Mouse (Mus musculus): Measurements from ENCODE around the gene Gtpbp3. TPM values are rescaled to one million over a fixed set of nuclear protein-coding genes. Genes with fewer than 3 reads are reported as not detected.
"Not testable (repeated sequence)": the region's sequence is repeated elsewhere in the genome, so short reads cannot be mapped to it uniquely, and the experiment has no call there.

Gtpbp3 gene
- polyA plus RNA-seq, 1 experiment from 2014 or later, result 8.3 TPM

- no peak overlapping the region for H3K4me2 ChIP-seq (ENCODE audit: low read depth, severe bottlenecking)
- ATAC-seq (ENCODE audit: insufficient number of reproducible peaks, low FRiP score, low TSS enrichment, low read depth), result no peak
- no peak overlapping the region for H3K4me3 ChIP-seq (ENCODE audit: low read depth, low read length)
- peaks cover 3% of the 10 kb centered on the region; the same call in 1 of the 2 replicates for H3K4me1 ChIP-seq (ENCODE audit: control insufficient read depth, insufficient read depth, low read length)
- no peak overlapping the region for H3K27ac ChIP-seq (replicated peaks; ENCODE audit: low read depth, low read length)
- H3K9ac ChIP-seq (ENCODE audit: low read length), result no peak overlapping the region
- H3K36me3 ChIP-seq (ENCODE audit: control insufficient read depth, insufficient read depth, low read length), result no peaks in the 10 kb centered on the region
- peaks cover 15% of the 10 kb centered on the region for H3K27me3 ChIP-seq (ENCODE audit: control insufficient read depth, insufficient read depth, low read length)
- DNase-seq (ENCODE audit: low spot score), result peak; percentile 43
- H3K9me3 ChIP-seq (ENCODE audit: control insufficient read depth, low read length), result no peaks in the 10 kb centered on the region
- 8% methylated on average over 6 of the region's 6 CpGs for WGBS
These were observed 38.4 kb downstream of the Gtpbp3 start for GRCm38 (mm10) chr8:71526272-71526671.

DNA sequence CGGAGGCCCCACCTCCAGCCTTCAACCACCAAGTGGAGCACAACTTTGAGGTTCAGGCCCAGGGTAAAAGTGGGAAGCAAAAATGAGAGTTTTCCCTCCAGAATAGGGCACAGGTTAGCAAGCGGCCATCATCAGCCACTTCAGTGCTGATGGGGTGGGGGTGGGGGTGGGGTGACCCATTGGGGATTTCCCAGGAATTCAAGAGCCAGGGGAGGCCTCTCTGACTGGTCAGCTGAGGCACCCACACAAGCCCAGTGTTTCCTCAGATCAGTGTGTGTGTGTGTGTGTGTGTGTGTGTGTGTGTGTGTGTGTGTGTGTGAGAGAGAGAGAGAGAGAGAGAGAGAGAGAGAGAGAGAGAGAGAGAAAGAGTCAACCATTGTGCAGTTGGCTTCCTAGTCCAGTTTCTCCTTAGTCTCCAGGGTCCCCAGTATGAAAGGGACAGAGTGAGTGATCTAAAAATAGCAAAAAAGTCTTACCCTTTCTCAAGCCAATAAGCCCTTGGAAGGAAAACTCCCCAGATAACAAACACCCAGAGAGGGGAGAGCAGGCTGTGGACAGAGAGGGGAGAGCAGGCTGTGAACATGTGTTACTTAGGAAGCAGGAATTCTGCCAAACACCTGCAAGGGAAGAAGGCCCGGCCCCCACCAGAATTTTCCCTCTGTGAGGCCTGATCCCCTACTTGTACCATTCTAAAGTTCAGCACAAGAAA is 39.4 kb downstream of the Gtpbp3 start:
- Histone ChIP-seq H3K36me3 (ENCODE audit: control insufficient read depth, insufficient read depth, low read length) (no peaks in the 10 kb centered on the region), H3K4me1 (ENCODE audit: control insufficient read depth, insufficient read depth, low read length) (peaks cover 3% of the 10 kb centered on the region; the same call in 1 of the 2 replicates), H3K27me3 (ENCODE audit: control insufficient read depth, insufficient read depth, low read length) (peaks cover 15% of the 10 kb centered on the region), H3K4me2 (ENCODE audit: low read depth, severe bottlenecking) (no peak overlapping the region), H3K27ac (replicated peaks; ENCODE audit: low read depth, low read length) (no peak overlapping the region), H3K9me3 (ENCODE audit: control insufficient read depth, low read length) (no peaks in the 10 kb centered on the region), H3K9ac (ENCODE audit: low read length) (no peak overlapping the region), H3K4me3 (ENCODE audit: low read depth, low read length) (no peak overlapping the region)
- WGBS, result 46% methylated on average over 3 of the region's 3 CpGs
- ATAC-seq (ENCODE audit: insufficient number of reproducible peaks, low FRiP score, low TSS enrichment, low read depth), result no peak
- DNase-seq (ENCODE audit: low spot score), result no peak

DNA sequence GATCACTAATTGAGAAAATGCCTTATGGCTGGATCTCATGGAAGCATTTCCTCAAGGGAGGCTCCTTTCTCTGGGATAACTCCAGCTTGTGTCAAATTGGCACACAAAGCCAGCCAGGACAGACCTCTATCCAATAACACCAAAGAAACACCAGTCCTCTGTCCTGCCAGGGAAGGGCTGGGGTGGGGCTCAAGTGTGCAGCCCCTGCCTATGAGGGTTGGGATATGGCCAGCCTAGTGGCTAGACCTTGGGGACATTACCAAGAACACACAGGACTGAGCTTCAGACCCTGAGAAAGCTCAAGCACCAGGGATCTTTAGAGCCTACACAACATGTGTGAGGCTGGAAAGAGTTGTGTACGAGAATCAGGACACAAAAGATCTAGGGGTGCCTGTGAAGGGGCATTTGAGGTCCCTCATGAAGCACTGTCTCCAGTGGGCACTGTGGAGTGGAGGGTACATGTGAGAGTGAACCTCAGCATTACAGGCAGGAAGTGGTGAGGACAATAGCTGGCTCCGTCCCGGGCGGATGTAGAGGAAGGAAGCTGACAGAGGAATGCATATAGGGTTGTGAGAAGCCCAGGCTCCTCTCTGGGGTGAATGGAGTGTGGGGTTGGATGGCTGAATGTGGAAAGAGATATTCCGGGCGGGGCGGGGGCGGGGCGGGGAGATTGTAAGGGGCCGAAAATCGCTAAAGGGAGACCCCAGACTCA is 40.6 kb downstream of the Gtpbp3 start:
- Histone ChIP-seq H3K4me3 (ENCODE audit: low read depth, low read length) (no peak overlapping the region), H3K4me2 (ENCODE audit: low read depth, severe bottlenecking) (no peak overlapping the region), H3K4me1 (ENCODE audit: control insufficient read depth, insufficient read depth, low read length) (peaks cover 3% of the 10 kb centered on the region; the same call in 1 of the 2 replicates), H3K36me3 (ENCODE audit: control insufficient read depth, insufficient read depth, low read length) (no peaks in the 10 kb centered on the region), H3K9ac (ENCODE audit: low read length) (no peak overlapping the region), H3K27ac (replicated peaks; ENCODE audit: low read depth, low read length) (peak overlapping the region; percentile 42; the same call in 1 of the 2 replicates), H3K27me3 (ENCODE audit: control insufficient read depth, insufficient read depth, low read length) (peaks cover 15% of the 10 kb centered on the region), H3K9me3 (ENCODE audit: control insufficient read depth, low read length) (no peaks in the 10 kb centered on the region)
- DNase-seq (ENCODE audit: low spot score) (no peak), ATAC-seq (ENCODE audit: insufficient number of reproducible peaks, low FRiP score, low TSS enrichment, low read depth) (no peak)
- 85% methylated on average over 11 of the region's 11 CpGs for WGBS

DNA sequence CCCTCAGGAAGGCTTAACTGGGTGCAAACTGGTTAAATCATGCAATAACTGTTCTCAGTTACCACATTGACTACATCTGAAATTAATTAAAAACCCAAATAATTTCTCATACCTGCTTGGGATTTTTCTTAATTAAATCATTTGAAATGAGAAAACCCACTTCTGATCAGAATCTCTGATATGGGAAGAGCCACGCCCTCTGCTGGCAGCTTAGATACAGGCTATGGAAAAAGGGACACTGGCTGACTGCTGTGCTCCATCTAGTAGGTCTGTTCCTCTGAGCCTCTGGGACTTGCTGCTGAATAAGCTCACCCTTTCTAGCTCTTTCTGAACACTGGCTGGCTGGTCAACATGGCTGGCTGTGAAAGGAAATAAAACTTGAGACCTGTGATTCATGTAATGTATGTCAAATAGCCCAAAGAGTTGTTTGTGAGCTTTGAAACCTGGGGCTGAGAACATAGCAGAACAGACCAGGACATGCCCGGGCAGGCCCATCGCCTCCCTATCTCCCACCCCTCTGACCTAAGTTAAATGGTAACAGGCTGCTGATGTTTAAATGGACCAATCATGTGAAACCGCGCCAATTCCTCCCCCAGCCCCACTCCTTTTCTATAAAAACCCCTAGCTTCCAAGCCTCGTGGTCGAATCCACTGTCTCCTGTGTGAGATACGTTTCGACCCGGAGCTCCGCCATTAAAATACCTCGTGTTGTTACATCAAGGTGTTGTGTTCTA is 43.0 kb downstream of the Gtpbp3 start:
- not testable (repeated sequence) for H3K9ac ChIP-seq (ENCODE audit: low read length); H3K36me3 ChIP-seq (ENCODE audit: control insufficient read depth, insufficient read depth, low read length); H3K4me3 ChIP-seq (ENCODE audit: low read depth, low read length); H3K27me3 ChIP-seq (ENCODE audit: control insufficient read depth, insufficient read depth, low read length); H3K27ac ChIP-seq (replicated peaks; ENCODE audit: low read depth, low read length); ATAC-seq (ENCODE audit: insufficient number of reproducible peaks, low FRiP score, low TSS enrichment, low read depth); H3K4me1 ChIP-seq (ENCODE audit: control insufficient read depth, insufficient read depth, low read length); DNase-seq (ENCODE audit: low spot score); H3K4me2 ChIP-seq (ENCODE audit: low read depth, severe bottlenecking); H3K9me3 ChIP-seq (ENCODE audit: control insufficient read depth, low read length)
- WGBS, result 75% methylated on average over 5 of the region's 12 CpGs

- H3K4me1 ChIP-seq (ENCODE audit: control insufficient read depth, insufficient read depth, low read length), result 0 out of 2 replicates have a peak, but pooled peaks cover 3% of the 10 kb centered on the region
- DNase-seq (ENCODE audit: low spot score), result no peak
These were observed 46.4 kb downstream of the Gtpbp3 start for GRCm38 (mm10) chr8:71534263-71534810.

DNA sequence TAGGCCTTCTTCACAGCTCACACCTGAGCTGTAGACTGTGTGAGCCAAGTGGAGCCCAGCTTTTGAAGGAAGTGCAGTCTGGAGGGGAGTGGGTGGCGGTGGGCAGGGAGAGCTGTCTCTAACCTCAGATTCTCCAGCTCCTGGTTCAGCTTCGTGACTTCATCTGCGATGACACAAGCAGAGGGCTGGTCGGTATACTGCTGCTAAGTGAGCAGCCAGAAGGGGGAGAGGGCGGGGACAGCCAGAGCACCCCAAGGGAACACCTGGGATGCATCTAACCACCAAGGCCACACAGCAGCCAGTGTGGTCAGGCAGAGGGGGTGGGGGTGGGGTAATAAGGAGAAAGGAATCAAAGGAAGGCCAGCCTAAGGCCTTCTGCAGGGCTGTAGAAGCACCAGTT is 47.8 kb downstream of the Gtpbp3 start:
- Histone ChIP-seq H3K27me3 (ENCODE audit: control insufficient read depth, insufficient read depth, low read length) (no peaks in the 10 kb centered on the region; the same call in 1 of the 2 replicates), H3K4me2 (ENCODE audit: low read depth, severe bottlenecking) (no peak overlapping the region), H3K4me3 (ENCODE audit: low read depth, low read length) (no peak overlapping the region), H3K36me3 (ENCODE audit: control insufficient read depth, insufficient read depth, low read length) (no peaks in the 10 kb centered on the region), H3K4me1 (ENCODE audit: control insufficient read depth, insufficient read depth, low read length) (0 out of 2 replicates have a peak, but pooled peaks cover 3% of the 10 kb centered on the region), H3K9me3 (ENCODE audit: control insufficient read depth, low read length) (no peaks in the 10 kb centered on the region), H3K9ac (ENCODE audit: low read length) (no peak overlapping the region), H3K27ac (replicated peaks; ENCODE audit: low read depth, low read length) (no peak overlapping the region)
- ATAC-seq (ENCODE audit: insufficient number of reproducible peaks, low FRiP score, low TSS enrichment, low read depth), result no peak
- WGBS, result 61% methylated on average over 5 of the region's 5 CpGs
- no peak for DNase-seq (ENCODE audit: low spot score)

More at GRCm38 (mm10) chr8:71534263-71534810, 46.4 kb downstream of the Gtpbp3 start:
- Histone ChIP-seq H3K36me3 (ENCODE audit: control insufficient read depth, insufficient read depth, low read length) (no peaks in the 10 kb centered on the region), H3K4me3 (ENCODE audit: low read depth, low read length) (no peak overlapping the region), H3K4me2 (ENCODE audit: low read depth, severe bottlenecking) (no peak overlapping the region), H3K27me3 (ENCODE audit: control insufficient read depth, insufficient read depth, low read length) (no peaks in the 10 kb centered on the region; the same call in 1 of the 2 replicates), H3K27ac (replicated peaks; ENCODE audit: low read depth, low read length) (no peak overlapping the region), H3K9ac (ENCODE audit: low read length) (no peak overlapping the region), H3K9me3 (ENCODE audit: control insufficient read depth, low read length) (no peaks in the 10 kb centered on the region)
- no peak for ATAC-seq (ENCODE audit: insufficient number of reproducible peaks, low FRiP score, low TSS enrichment, low read depth)
- WGBS, result 30% methylated on average over 3 of the region's 3 CpGs

- Histone ChIP-seq H3K27ac (replicated peaks; ENCODE audit: low read depth, low read length) (no peak within 1 kb of the TSS), H3K4me3 (ENCODE audit: low read depth, low read length) (peak within 1 kb of the TSS; percentile 31), H3K9me3 (ENCODE audit: control insufficient read depth, low read length) (no peaks in the 10 kb centered on the region), H3K36me3 (ENCODE audit: control insufficient read depth, insufficient read depth, low read length) (no peaks in the 10 kb centered on the region), H3K9ac (ENCODE audit: low read length) (peak within 1 kb of the TSS; percentile 32), H3K27me3 (ENCODE audit: control insufficient read depth, insufficient read depth, low read length) (no peaks in the 10 kb centered on the region; the same call in 1 of the 2 replicates), H3K4me1 (ENCODE audit: control insufficient read depth, insufficient read depth, low read length) (0 out of 2 replicates have a peak, but pooled peaks cover 3% of the 10 kb centered on the region), H3K4me2 (ENCODE audit: low read depth, severe bottlenecking) (peak within 1 kb of the TSS; percentile 60)
- WGBS, result 4% methylated on average over 37 of the region's 37 CpGs
- DNase-seq (ENCODE audit: low spot score) (peak; percentile 85), ATAC-seq (ENCODE audit: insufficient number of reproducible peaks, low FRiP score, low TSS enrichment, low read depth) (peak; percentile 71; the same call in 1 of the 2 replicates)
These were observed 49.3 kb downstream of the Gtpbp3 start, which contains the start of gene Bst2 for GRCm38 (mm10) chr8:71537028-71537867. Gene Bst2, minus strand, starts transcription at chr8:71537456.
